Mouse (Mus musculus) frontal cortex, postnatal 10 days (tissue): ENCODE data around the gene Map3k1.

Experiments used
- DNase-seq, 2 experiments: peaks; one replicate each; pipeline ENCODE4 v3.0.0; 2022; ENCODE audit warnings: low spot score in 2 of 2, mixed read lengths in 1 of 2

Gene Map3k1

GRCm38 (mm10) chr13:111808637-111809465 lies at the start of gene Map3k1:
Map3k1 (minus strand) TSS chr13:111808993.
- peak; percentile 37 to 70 for DNase-seq

GRCm38 (mm10) chr13:111856786-111857455 lies 48.1 kb upstream of the Map3k1 start:
- no peak for DNase-seq

- DNase-seq, result no peak
Measured at GRCm38 (mm10) chr13:111856232-111856631, 47.4 kb upstream of the Map3k1 start.

GRCm38 (mm10) chr13:111852451-111853224 lies 43.8 kb upstream of the Map3k1 start:
- no peak for DNase-seq

GRCm38 (mm10) chr13:111850046-111850837 lies 41.4 kb upstream of the Map3k1 start:
- DNase-seq, result no peak

- DNase-seq, result no peak
Measured at GRCm38 (mm10) chr13:111845471-111845870, 36.7 kb upstream of the Map3k1 start.

GRCm38 (mm10) chr13:111844313-111844712 lies 35.5 kb upstream of the Map3k1 start:
- no peak for DNase-seq

GRCm38 (mm10) chr13:111835787-111836186 lies 27.0 kb upstream of the Map3k1 start:
- DNase-seq, result no peak

- no peak for DNase-seq
Measured at GRCm38 (mm10) chr13:111834613-111835012, 25.8 kb upstream of the Map3k1 start.

- DNase-seq, result no peak
Measured at GRCm38 (mm10) chr13:111829473-111829872, 20.7 kb upstream of the Map3k1 start.

GRCm38 (mm10) chr13:111827481-111827880 lies 18.7 kb upstream of the Map3k1 start:
- DNase-seq, result no peak

- DNase-seq, result no peak
Measured at GRCm38 (mm10) chr13:111824178-111824577, 15.4 kb upstream of the Map3k1 start.

GRCm38 (mm10) chr13:111821727-111822375 lies 13.1 kb upstream of the Map3k1 start:
- DNase-seq, result no peak

- no peak for DNase-seq
Measured at GRCm38 (mm10) chr13:111819618-111820385, 11.0 kb upstream of the Map3k1 start.

- no peak for DNase-seq
Measured at GRCm38 (mm10) chr13:111819106-111819505, 10.3 kb upstream of the Map3k1 start.

GRCm38 (mm10) chr13:111818216-111818903 lies 9.6 kb upstream of the Map3k1 start:
- DNase-seq, result no peak

GRCm38 (mm10) chr13:111817773-111818172 lies 9.0 kb upstream of the Map3k1 start:
- no peak for DNase-seq

- DNase-seq, result no peak
Measured at GRCm38 (mm10) chr13:111816431-111816830, 7.6 kb upstream of the Map3k1 start.

- DNase-seq, result no peak
Measured at GRCm38 (mm10) chr13:111815486-111815885, 6.7 kb upstream of the Map3k1 start.

- no peak for DNase-seq
Measured at GRCm38 (mm10) chr13:111815017-111815416, 6.2 kb upstream of the Map3k1 start.
